Mouse (Mus musculus) left cerebral cortex, postnatal 36 days (tissue): ENCODE measurements at regions not wholly inside any gene's neighbourhood (a gene's known extent, or its start where the extent isn't known, plus 50 kb on each side); places are given as distances from the start of the nearest gene placed in this dataset. TPM values are rescaled to one million over a fixed set of nuclear protein-coding genes. Genes with fewer than 3 reads are reported as not detected.

Source experiments
- DNase-seq, 2 experiments: peaks; one replicate each; pipeline ENCODE4 v3.0.0; 2021 to 2022; ENCODE audit warnings: low spot score in 2 of 2, mixed read lengths in 1 of 2
- intact Hi-C: fragments of 180-260 bp; cut with DNase I; formaldehyde crosslinking; loops from one replicate; pipeline ENCODE4 v1.15.1; 2025
- microRNA-seq: library from miRNA; unstranded; fragments of <30 nt; microRNA quantifications from one replicate; pipeline ENCODE4 v1.2.0, GENCODE M21; 2022

GRCm38 (mm10) chr12:30510861-30511260 lies 73.4 kb upstream of the Tmem18 start:
- intact Hi-C loops: no loop called here

GRCm38 (mm10) chr12:30483370-30483769 lies 100.9 kb upstream of the Tmem18 start:
- intact Hi-C loops: no loop called here
- no peak for DNase-seq

More at GRCm38 (mm10) chr12:30510861-30511260, 73.4 kb upstream of the Tmem18 start:
- no peak for DNase-seq

- DNase-seq: no peak
- intact Hi-C loops: no loop called here
Observed at GRCm38 (mm10) chr12:30473473-30473815, 100.3 kb upstream of the Sntg2 start.

GRCm38 (mm10) chr12:30472743-30473472 lies 99.7 kb upstream of the Sntg2 start:
- DNase-seq: no peak
- intact Hi-C loops: no loop called here

- intact Hi-C loops: no loop called here
- no peak for DNase-seq
Observed at GRCm38 (mm10) chr12:30467186-30467585, 94.0 kb upstream of the Sntg2 start.

GRCm38 (mm10) chr12:30450614-30451013 lies 77.4 kb upstream of the Sntg2 start:
- no peak for DNase-seq
- intact Hi-C loops: no loop called here

GRCm38 (mm10) chr12:30434892-30435291 lies 61.7 kb upstream of the Sntg2 start:
- intact Hi-C loops: no loop called here
- DNase-seq: peak; percentile 43 to 46

GRCm38 (mm10) chr12:30432861-30433260 lies 59.7 kb upstream of the Sntg2 start:
- no peak for DNase-seq
- intact Hi-C loops: no loop called here

- DNase-seq: no peak
- intact Hi-C loops: no loop called here
Observed at GRCm38 (mm10) chr12:30430641-30431040, 57.5 kb upstream of the Sntg2 start.

GRCm38 (mm10) chr12:30425301-30425700 lies 52.1 kb upstream of the Sntg2 start:
- intact Hi-C loops: no loop called here

More at GRCm38 (mm10) chr12:30425301-30425700, 52.1 kb upstream of the Sntg2 start:
- DNase-seq: no peak

Small RNA genes in the stretch of these regions (microRNA-seq; reads per million reads assigned to microRNA genes)
- not detected for gene Gm25865
